Mouse (Mus musculus) bone marrow macrophage, adult 2 months (primary cell): ENCODE results near the gene Drg1.

Source experiments
- CTCF ChIP-seq: IDR thresholded peaks from 2 replicates; pipeline ENCODE4 v1.5.1; 2012; ENCODE audit warnings: low read depth, mild to moderate bottlenecking, low read length, moderate library complexity
- POLR2A ChIP-seq: IDR thresholded peaks from 2 replicates; pipeline ENCODE4 v1.6.1; 2012; ENCODE audit warnings: mild to moderate bottlenecking, low read depth, low read length, borderline replicate concordance

- TF ChIP-seq CTCF (no peak), POLR2A (no peak)
These were observed 22.4 kb downstream of the Drg1 start for GRCm38 (mm10) chr11:3243771-3244170.
